11 mouse cellular contexts compared by ENCODE assay signal in the genomic region with DNA sequence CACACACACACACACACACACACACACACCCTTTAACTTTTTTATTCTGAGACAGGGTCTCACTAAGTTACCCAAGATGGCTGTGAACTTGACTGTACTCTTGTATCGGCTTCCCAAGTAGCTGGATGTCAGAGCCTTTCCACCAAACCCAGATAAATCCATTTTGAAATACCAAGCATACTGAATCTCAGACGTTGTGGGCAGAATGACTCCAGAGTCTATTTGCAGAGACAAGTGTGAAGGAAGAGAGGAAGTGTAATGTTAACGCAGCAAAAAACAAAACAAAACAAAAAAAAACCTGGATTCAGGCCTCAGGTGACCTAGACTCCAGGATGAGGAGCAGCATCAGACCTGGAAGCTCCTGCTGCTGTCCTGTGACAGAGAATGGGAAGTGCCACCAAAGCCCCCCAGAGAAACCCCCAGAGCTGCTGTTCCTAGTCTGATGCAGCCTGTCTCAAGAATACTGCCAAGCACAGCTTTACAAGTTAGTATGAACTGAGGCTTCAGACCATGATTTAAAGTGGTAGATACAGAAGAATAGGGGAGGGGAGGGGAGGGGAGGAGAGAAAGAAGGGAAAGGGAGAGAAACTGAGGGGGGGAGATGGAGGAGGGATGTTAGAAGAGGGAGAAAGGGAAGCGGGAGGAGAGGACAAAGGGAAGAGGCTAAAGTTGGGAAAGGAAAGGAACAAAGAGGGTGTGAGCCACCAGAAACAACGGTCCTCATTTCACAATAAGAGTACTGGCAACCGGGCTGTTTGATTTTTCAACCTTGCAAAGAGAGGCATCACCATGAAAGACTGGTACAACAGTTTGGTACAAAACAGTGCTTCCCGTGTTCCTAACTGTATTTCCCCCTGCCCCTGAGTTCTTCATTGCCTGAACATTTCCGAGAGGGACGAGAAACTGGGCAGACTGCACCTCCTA.
DNase-seq lines count a peak whose midpoint lies in the region; ATAC-seq lines count a peak whose summit lies in the region.
"Had no signal": no experiment of that assay in that cellular context is flagged by ENCODE, and none has a peak within 500 bp of the region (broad histone marks: within the 10 kb centered on the region; RNA-seq: fewer than 3 reads in every experiment).

No protein-coding gene starts in this region.

- no peak overlapping the region for H3K4me3 ChIP-seq in heart, embryonic 11.5 days (ENCODE audit: low read depth, low read length)
- H3K4me3 ChIP-seq in limb, embryonic 10.5 days = no peak overlapping the region
- H3K4me3 ChIP-seq: embryonic facial prominence, embryonic 12.5 days had no signal

- intact Hi-C loops in heart, postnatal 36 days (cut with DNase I) = no loop called here

- no peak for DNase-seq in heart, postnatal 36 days
- peak; percentile 84 for DNase-seq in retina, postnatal 1 day
- DNase-seq in retina, embryonic 14.5 days (ENCODE audit: low spot score) = no peak
- no peak for DNase-seq in limb, embryonic 10.5 days (ENCODE audit: low spot score)
- DNase-seq in telencephalon, adult 2 months (ENCODE audit: low read depth, low spot score) = peak; percentile 70
- DNase-seq in ovary, adult 18-20 months (ENCODE audit: low spot score) = no peak
- DNase-seq in layer of hippocampus, adult 9-11 months = no peak
- DNase-seq: thymus, adult 18-20 months had no signal

- peak overlapping the region; percentile 43 for H3K27ac ChIP-seq in heart, embryonic 11.5 days (ENCODE audit: low read depth, low read length)
- peak overlapping the region; percentile 42 for H3K27ac ChIP-seq in limb, embryonic 10.5 days
- H3K27ac ChIP-seq: embryonic facial prominence, embryonic 12.5 days had no signal

- 42% methylated on average over 9 of the region's 9 CpGs for WGBS in heart, embryonic 11.5 days (ENCODE audit: insufficient replicate concordance)
- WGBS in limb, embryonic 10.5 days = 72% methylated on average over 9 of the region's 9 CpGs

- H3K9ac ChIP-seq in heart, embryonic 11.5 days (ENCODE audit: low read depth, low read length) = no peak overlapping the region
- H3K9ac ChIP-seq: embryonic facial prominence, embryonic 12.5 days had no signal

- H3K9me3 ChIP-seq in heart, embryonic 11.5 days (replicated peaks; ENCODE audit: control insufficient read depth, low read length) = no peaks in the 10 kb centered on the region
- H3K9me3 ChIP-seq in limb, embryonic 10.5 days (replicated peaks) = no peaks in the 10 kb centered on the region
- H3K9me3 ChIP-seq: embryonic facial prominence, embryonic 12.5 days had no signal

- no peak for ATAC-seq in heart, embryonic 11.5 days (replicated peaks; ENCODE audit: insufficient number of reproducible peaks, low FRiP score, low TSS enrichment)

- no peak overlapping the region for H3K4me2 ChIP-seq in heart, embryonic 11.5 days
- H3K4me2 ChIP-seq: embryonic facial prominence, embryonic 12.5 days; liver, embryonic 11.5 days had no signal

- no peaks in the 10 kb centered on the region for H3K36me3 ChIP-seq in heart, embryonic 11.5 days (ENCODE audit: control insufficient read depth, insufficient read depth, low read length)
- no peaks in the 10 kb centered on the region for H3K36me3 ChIP-seq in limb, embryonic 10.5 days
- H3K36me3 ChIP-seq: embryonic facial prominence, embryonic 12.5 days had no signal

- H3K27me3 ChIP-seq in heart, embryonic 11.5 days (ENCODE audit: control insufficient read depth, insufficient read depth, low read length) = no peaks in the 10 kb centered on the region
- H3K27me3 ChIP-seq in limb, embryonic 10.5 days (ENCODE audit: low read depth, poor library complexity, severe bottlenecking) = no peaks in the 10 kb centered on the region
- H3K27me3 ChIP-seq: embryonic facial prominence, embryonic 12.5 days had no signal

- H3K4me1 ChIP-seq in heart, embryonic 11.5 days (ENCODE audit: control insufficient read depth, insufficient read depth, low read length) = peaks cover 22% of the 10 kb centered on the region
- peaks cover 3% of the 10 kb centered on the region; the same call in 1 of the 2 replicates for H3K4me1 ChIP-seq in limb, embryonic 10.5 days

Comparison
In these comparisons a context has a peak if more than half of its experiments do, and no peak if none do; other contexts are left out.
1. DNase-seq: peak in retina, postnatal 1 day (single experiment) and telencephalon, adult 2 months (single experiment); none in heart, postnatal 36 days (0 of 2), retina, embryonic 14.5 days (single experiment), limb, embryonic 10.5 days (single experiment), ovary, adult 18-20 months (single experiment) and layer of hippocampus, adult 9-11 months (single experiment).